Mouse (Mus musculus): ENCODE data around the gene Ano8. TPM values are rescaled to one million over a fixed set of nuclear protein-coding genes. Genes with fewer than 3 reads are reported as not detected.
"Not testable (repeated sequence)": the region's sequence is repeated elsewhere in the genome, so short reads cannot be mapped to it uniquely, and the experiment has no call there.

The Ano8 gene
- polyA plus RNA-seq, 2 experiments from 2014 or later: 0.20 TPM; not detected in 1

GRCm38 (mm10) chr8:71437041-71437440, 48.7 kb downstream of the Ano8 start:
- no peak for ATAC-seq

GRCm38 (mm10) chr8:71432935-71433334, 52.8 kb downstream of the Ano8 start:
- not testable (repeated sequence) for ATAC-seq

Other genes with a start within 250 kb of the Ano8 start
- 10 to 100 TPM; 13.8 to 16.6 TPM for gene Myo9b, start 213.2 kb downstream of the Ano8 start, polyA plus RNA-seq (2017; shearing (Covaris generic))
- gene Haus8, start 213.0 kb downstream of the Ano8 start, polyA plus RNA-seq (2017; shearing (Covaris generic)): 10 to 100 TPM; 43.6 to 45.4 TPM
- 100 to 1,000 TPM; 292 to 321 TPM for gene Use1, start 119.1 kb downstream of the Ano8 start, polyA plus RNA-seq (2017; shearing (Covaris generic))
- gene Ocel1, start 114.7 kb downstream of the Ano8 start, polyA plus RNA-seq (2017; shearing (Covaris generic)): 1 to 10 TPM; 3.9 to 4.1 TPM
- under 1 TPM in 1 of 2 experiments, not detected in 1; 0.36 TPM for gene Nr2f6, start 104.0 kb downstream of the Ano8 start, polyA plus RNA-seq (2017; shearing (Covaris generic))
- gene Ushbp1, start 90.2 kb downstream of the Ano8 start, polyA plus RNA-seq (2017; shearing (Covaris generic)): not detected
- 10 to 100 TPM; 54.6 to 55.8 TPM for gene Babam1, start 89.1 kb downstream of the Ano8 start, polyA plus RNA-seq (2017; shearing (Covaris generic))
- 1 to 10 TPM in 1 of 2 experiments, under 1 TPM in 1; 0.20 to 1.6 TPM for gene Ankle1, start 80.0 kb downstream of the Ano8 start, polyA plus RNA-seq (2017; shearing (Covaris generic))
- 10 to 100 TPM; 16.3 to 19.5 TPM for gene Abhd8, start 22.3 kb downstream of the Ano8 start, polyA plus RNA-seq (2017; shearing (Covaris generic))
- 10 to 100 TPM; 65.1 to 82.9 TPM for gene Mrpl34, start 21.0 kb downstream of the Ano8 start, polyA plus RNA-seq (2017; shearing (Covaris generic))
- gene Dda1, start 16.8 kb downstream of the Ano8 start, polyA plus RNA-seq (2017; shearing (Covaris generic)): 10 to 100 TPM; 22.5 to 22.7 TPM
- 1 to 10 TPM; 2.9 to 3.1 TPM for gene Gtpbp3, start 2.1 kb upstream of the Ano8 start, polyA plus RNA-seq (2017; shearing (Covaris generic))
- gene Plvap, start 25.8 kb upstream of the Ano8 start, polyA plus RNA-seq (2017; shearing (Covaris generic)): not detected
- not detected for gene Ccdc194, start 39.7 kb upstream of the Ano8 start, polyA plus RNA-seq (2017; shearing (Covaris generic))
- gene Bst2, start 51.5 kb upstream of the Ano8 start, polyA plus RNA-seq (2017; shearing (Covaris generic)): 100 to 1,000 TPM in 1 of 2 experiments, 10 to 100 TPM in 1; 75.3 to 150 TPM
- 10 to 100 TPM; 45.1 to 58.2 TPM for gene Mvb12a, start 57.0 kb upstream of the Ano8 start, polyA plus RNA-seq (2017; shearing (Covaris generic))
- gene Tmem221, start 72.9 kb upstream of the Ano8 start, polyA plus RNA-seq (2017; shearing (Covaris generic)): under 1 TPM in 1 of 2 experiments, not detected in 1; 0.79 TPM
- gene Nxnl1, start 80.6 kb upstream of the Ano8 start, polyA plus RNA-seq (2017; shearing (Covaris generic)): not detected
- gene Slc27a1, start 82.9 kb upstream of the Ano8 start, polyA plus RNA-seq (2017; shearing (Covaris generic)): 10 to 100 TPM in 1 of 2 experiments, 1 to 10 TPM in 1; 3.4 to 13.6 TPM
- gene Pgls, start 106.2 kb upstream of the Ano8 start, polyA plus RNA-seq (2017; shearing (Covaris generic)): 10 to 100 TPM; 51.5 to 53.4 TPM
- 1 to 10 TPM; 3.0 to 3.6 TPM for gene Fam129c, start 111.7 kb upstream of the Ano8 start, polyA plus RNA-seq (2017; shearing (Covaris generic))
- gene Colgalt1, start 125.0 kb upstream of the Ano8 start, polyA plus RNA-seq (2017; shearing (Covaris generic)): 10 to 100 TPM; 10.8 to 12.2 TPM
- gene Unc13a, start 185.8 kb upstream of the Ano8 start, polyA plus RNA-seq (2017; shearing (Covaris generic)): under 1 TPM; 0.47 to 0.50 TPM
- gene Jak3, start 190.3 kb upstream of the Ano8 start, polyA plus RNA-seq (2017; shearing (Covaris generic)): 10 to 100 TPM; 21.2 TPM
- 10 to 100 TPM; 15.1 to 24.5 TPM for gene Insl3, start 203.3 kb upstream of the Ano8 start, polyA plus RNA-seq (2017; shearing (Covaris generic))
- gene B3gnt3, start 215.8 kb upstream of the Ano8 start, polyA plus RNA-seq (2017; shearing (Covaris generic)): 1 to 10 TPM; 3.4 to 6.5 TPM
- 10 to 100 TPM; 40.4 to 46.7 TPM for gene Fcho1, start 239.8 kb upstream of the Ano8 start, polyA plus RNA-seq (2017; shearing (Covaris generic))